Mouse (Mus musculus) midbrain, embryonic 12.5 days (tissue): Measurements from ENCODE around the gene Grxcr1. TPM values are rescaled to one million over a fixed set of nuclear protein-coding genes. Genes with fewer than 3 reads are reported as not detected.

Experiments
- ATAC-seq: fragments of 200-750 bp; cut with Nextera tagmentation; 2 replicates; pipeline ENCODE4 v1.8.0; 2017; ENCODE audit warnings: low read depth, moderate TSS enrichment, moderate library complexity; ENCODE audit not compliant: low FRiP score
- H3K27ac ChIP-seq: fragments of 300-500 bp; sonication (generic); replicated peaks from 2 replicates; pipeline ENCODE4 v1.5.1; 2016; ENCODE audit warnings: mild to moderate bottlenecking
- H3K27me3 ChIP-seq: fragments of 300-500 bp; sonication (generic); 2 replicates; pipeline ENCODE4 v1.6.1; 2016; ENCODE audit warnings: mild to moderate bottlenecking
- H3K36me3 ChIP-seq: fragments of 300-500 bp; sonication (generic); 2 replicates; pipeline ENCODE4 v1.6.1; 2016
- H3K4me1 ChIP-seq: fragments of 300-500 bp; sonication (generic); 2 replicates; pipeline ENCODE4 v1.6.1; 2016
- H3K4me2 ChIP-seq: fragments of 300-500 bp; sonication (generic); replicated peaks from 2 replicates; pipeline ENCODE4 v1.6.1; 2016; ENCODE audit warnings: mild to moderate bottlenecking, moderate library complexity
- H3K4me3 ChIP-seq: fragments of 300-500 bp; sonication (generic); 2 replicates; pipeline ENCODE4 v1.5.1; 2016; ENCODE audit warnings: mild to moderate bottlenecking
- H3K9ac ChIP-seq: fragments of 300-500 bp; sonication (generic); replicated peaks from 2 replicates; pipeline ENCODE4 v1.6.1; 2016; ENCODE audit warnings: mild to moderate bottlenecking, moderate library complexity
- H3K9me3 ChIP-seq: fragments of 300-500 bp; sonication (generic); 2 replicates; pipeline ENCODE4 v1.6.1; 2016; ENCODE audit warnings: mild to moderate bottlenecking
- WGBS: fragments of 180-500 bp; shearing (Covaris S2); methylation state at CpG from one replicate; pipeline ENCODE4 v1.1.7; 2016; 5-methylcytosine and 5-hydroxymethylcytosine counted together
- polyA plus RNA-seq: library from polyadenylated mRNA; unstranded; fragments of >200 nt; fragmentation: Nextera tagmentation; extraction: Ambion mirVana; gene quantifications from 2 replicates; pipeline ENCODE4 v1.2.1, GENCODE M21; 2016

The Grxcr1 gene
- polyA plus RNA-seq, 1 experiment from 2014 or later: not detected

- no peak overlapping the region for H3K9ac ChIP-seq
- WGBS: 90% methylated on average over 2 of the region's 2 CpGs
- no peak for ATAC-seq
- H3K9me3 ChIP-seq: no peaks in the 10 kb centered on the region
- no peak overlapping the region for H3K4me3 ChIP-seq
- no peak overlapping the region for H3K27ac ChIP-seq
- H3K27me3 ChIP-seq: no peaks in the 10 kb centered on the region
- no peak overlapping the region for H3K4me2 ChIP-seq
- H3K36me3 ChIP-seq: no peaks in the 10 kb centered on the region
- no peaks in the 10 kb centered on the region for H3K4me1 ChIP-seq
Measured at GRCm38 (mm10) chr5:68033345-68033744, 1.7 kb downstream of the Grxcr1 start.

GRCm38 (mm10) chr5:68039077-68039476, 7.4 kb downstream of the Grxcr1 start:
- no peak overlapping the region for H3K4me3 ChIP-seq
- H3K36me3 ChIP-seq: no peaks in the 10 kb centered on the region
- no peaks in the 10 kb centered on the region for H3K27me3 ChIP-seq
- H3K9me3 ChIP-seq: no peaks in the 10 kb centered on the region
- H3K4me1 ChIP-seq: no peaks in the 10 kb centered on the region
- H3K27ac ChIP-seq: no peak overlapping the region
- no peak for ATAC-seq
- no peak overlapping the region for H3K4me2 ChIP-seq
- WGBS: 88% methylated on average over 2 of the region's 2 CpGs
- no peak overlapping the region for H3K9ac ChIP-seq

DNA sequence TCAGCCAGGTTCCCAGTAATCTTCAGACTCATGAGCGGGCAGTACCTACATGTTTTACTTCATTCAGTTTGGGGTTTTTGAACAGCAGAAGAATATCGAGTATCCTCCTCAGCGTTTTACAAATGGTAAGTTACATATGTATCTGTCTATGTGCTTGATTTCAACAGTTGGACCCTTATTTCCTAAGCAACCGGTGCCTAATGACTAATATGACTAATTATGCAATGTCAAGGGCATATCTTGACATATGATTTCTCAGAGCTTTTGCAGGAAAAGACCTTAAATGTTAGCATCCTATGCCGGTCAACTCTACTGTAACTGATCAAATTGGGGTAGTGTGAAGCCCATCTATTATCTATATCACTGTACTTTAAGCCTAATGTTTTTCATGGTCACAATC, 11.7 kb downstream of the Grxcr1 start:
- H3K4me2 ChIP-seq: no peak overlapping the region
- no peak overlapping the region for H3K9ac ChIP-seq
- no peaks in the 10 kb centered on the region for H3K9me3 ChIP-seq
- H3K27me3 ChIP-seq: no peaks in the 10 kb centered on the region
- no peak overlapping the region for H3K27ac ChIP-seq
- H3K36me3 ChIP-seq: no peaks in the 10 kb centered on the region
- 90% methylated on average over 5 of the region's 5 CpGs for WGBS
- ATAC-seq: no peak
- no peaks in the 10 kb centered on the region for H3K4me1 ChIP-seq
- H3K4me3 ChIP-seq: no peak overlapping the region

- WGBS: 58% methylated on average over 4 of the region's 4 CpGs
- H3K9ac ChIP-seq: no peak overlapping the region
- ATAC-seq: no peak
- H3K4me1 ChIP-seq: peaks cover 23% of the 10 kb centered on the region
- no peaks in the 10 kb centered on the region for H3K36me3 ChIP-seq
- no peak overlapping the region for H3K4me3 ChIP-seq
- H3K27ac ChIP-seq: no peak overlapping the region
- H3K27me3 ChIP-seq: no peaks in the 10 kb centered on the region
- H3K4me2 ChIP-seq: no peak overlapping the region
- no peaks in the 10 kb centered on the region for H3K9me3 ChIP-seq
Measured at GRCm38 (mm10) chr5:68048783-68049182, 17.1 kb downstream of the Grxcr1 start.

DNA sequence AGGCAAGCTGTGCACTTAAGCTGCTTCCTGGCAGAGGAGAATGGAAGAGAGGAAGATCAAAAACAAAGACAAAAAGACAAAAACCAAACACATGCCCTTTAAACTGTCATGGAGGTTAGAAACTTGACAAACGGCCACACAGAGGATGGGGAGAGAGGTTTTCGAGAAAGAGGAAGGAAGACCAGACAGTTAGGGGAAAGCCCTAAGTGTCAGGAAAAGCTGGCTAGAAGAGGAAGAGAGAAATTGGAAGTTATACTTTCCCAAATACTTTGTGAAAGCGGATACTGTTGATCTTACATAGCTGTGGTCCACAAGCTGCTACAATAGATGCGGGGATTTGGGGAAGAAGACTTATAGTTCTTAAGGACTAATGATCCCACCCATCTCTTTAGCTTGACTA, 17.9 kb downstream of the Grxcr1 start:
- Histone ChIP-seq H3K4me1 (peaks cover 23% of the 10 kb centered on the region), H3K27ac (no peak overlapping the region), H3K9me3 (no peaks in the 10 kb centered on the region), H3K9ac (no peak overlapping the region), H3K4me2 (no peak overlapping the region), H3K36me3 (no peaks in the 10 kb centered on the region), H3K4me3 (no peak overlapping the region), H3K27me3 (no peaks in the 10 kb centered on the region)
- no peak for ATAC-seq
- 39% methylated on average over 4 of the region's 4 CpGs for WGBS

GRCm38 (mm10) chr5:68051101-68051500, 19.5 kb downstream of the Grxcr1 start:
- no peaks in the 10 kb centered on the region for H3K27me3 ChIP-seq
- ATAC-seq: peak; percentile 61; the same call in 1 of the 2 replicates
- H3K9me3 ChIP-seq: no peaks in the 10 kb centered on the region
- no peak overlapping the region for H3K4me3 ChIP-seq
- peaks cover 23% of the 10 kb centered on the region for H3K4me1 ChIP-seq
- H3K9ac ChIP-seq: no peak overlapping the region
- H3K27ac ChIP-seq: peak overlapping the region; percentile 39; the same call in 1 of the 2 replicates
- WGBS: 8% methylated on average over 5 of the region's 5 CpGs
- no peak overlapping the region for H3K4me2 ChIP-seq
- H3K36me3 ChIP-seq: no peaks in the 10 kb centered on the region

DNA sequence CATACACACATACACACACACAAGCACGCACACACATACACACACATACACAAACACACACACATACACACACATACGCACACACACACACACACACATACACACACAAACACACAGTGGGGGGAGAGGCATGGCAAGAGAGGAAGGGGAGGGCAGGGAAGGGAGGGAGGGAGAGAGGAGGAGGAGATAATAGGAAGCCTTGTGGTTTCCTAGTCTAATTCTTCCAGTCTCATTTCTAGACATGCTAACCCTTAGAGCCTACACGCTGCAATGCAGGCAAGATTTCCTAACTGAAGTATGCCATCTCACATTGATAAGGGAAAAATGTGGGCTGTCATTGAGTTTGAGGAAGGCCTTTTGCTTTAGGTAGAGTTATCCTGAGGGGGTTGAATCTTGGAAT, 25.9 kb downstream of the Grxcr1 start:
- Histone ChIP-seq H3K9me3 (no peaks in the 10 kb centered on the region), H3K4me2 (no peak overlapping the region), H3K4me3 (no peak overlapping the region), H3K27me3 (no peaks in the 10 kb centered on the region), H3K9ac (no peak overlapping the region), H3K27ac (no peak overlapping the region), H3K36me3 (no peaks in the 10 kb centered on the region), H3K4me1 (no peaks in the 10 kb centered on the region)
- ATAC-seq: no peak
- 91% methylated on average over 3 of the region's 3 CpGs for WGBS

- Histone ChIP-seq H3K4me3 (no peak overlapping the region), H3K27me3 (no peaks in the 10 kb centered on the region), H3K4me1 (no peaks in the 10 kb centered on the region), H3K36me3 (no peaks in the 10 kb centered on the region), H3K9me3 (no peaks in the 10 kb centered on the region), H3K27ac (no peak overlapping the region), H3K4me2 (no peak overlapping the region), H3K9ac (no peak overlapping the region)
- 65% methylated on average over 4 of the region's 4 CpGs for WGBS
- no peak for ATAC-seq
Measured at GRCm38 (mm10) chr5:68068694-68069093, 37.1 kb downstream of the Grxcr1 start.

- Histone ChIP-seq H3K36me3 (no peaks in the 10 kb centered on the region), H3K9me3 (no peaks in the 10 kb centered on the region), H3K4me2 (no peak overlapping the region), H3K4me3 (no peak overlapping the region), H3K4me1 (no peaks in the 10 kb centered on the region), H3K27ac (no peak overlapping the region), H3K9ac (no peak overlapping the region), H3K27me3 (no peaks in the 10 kb centered on the region)
- ATAC-seq: no peak
- 87% methylated on average over 3 of the region's 3 CpGs for WGBS
Measured at GRCm38 (mm10) chr5:68070308-68070707, 38.7 kb downstream of the Grxcr1 start.

- 93% methylated on average over 4 of the region's 4 CpGs for WGBS
Measured at GRCm38 (mm10) chr5:68071857-68072256, 40.2 kb downstream of the Grxcr1 start.

GRCm38 (mm10) chr5:68086535-68087098, 55.0 kb downstream of the Grxcr1 start:
- no peak overlapping the region for H3K9ac ChIP-seq
- 82% methylated on average over 7 of the region's 7 CpGs for WGBS
- ATAC-seq: no peak
- H3K9me3 ChIP-seq: no peaks in the 10 kb centered on the region
- no peaks in the 10 kb centered on the region for H3K27me3 ChIP-seq
- no peak overlapping the region for H3K4me2 ChIP-seq
- no peaks in the 10 kb centered on the region for H3K36me3 ChIP-seq
- no peak overlapping the region for H3K4me3 ChIP-seq
- no peak overlapping the region for H3K27ac ChIP-seq
- no peaks in the 10 kb centered on the region for H3K4me1 ChIP-seq

More at GRCm38 (mm10) chr5:68071857-68072256, 40.2 kb downstream of the Grxcr1 start:
- no peaks in the 10 kb centered on the region for H3K36me3 ChIP-seq
- H3K27ac ChIP-seq: no peak overlapping the region
- H3K27me3 ChIP-seq: no peaks in the 10 kb centered on the region
- H3K9ac ChIP-seq: no peak overlapping the region
- no peaks in the 10 kb centered on the region for H3K4me1 ChIP-seq
- ATAC-seq: no peak
- no peaks in the 10 kb centered on the region for H3K9me3 ChIP-seq
- H3K4me3 ChIP-seq: no peak overlapping the region
- H3K4me2 ChIP-seq: no peak overlapping the region

GRCm38 (mm10) chr5:68087174-68087573, 55.5 kb downstream of the Grxcr1 start:
- Histone ChIP-seq H3K27ac (no peak overlapping the region), H3K36me3 (no peaks in the 10 kb centered on the region), H3K4me2 (no peak overlapping the region), H3K4me1 (no peaks in the 10 kb centered on the region), H3K9me3 (no peaks in the 10 kb centered on the region), H3K27me3 (no peaks in the 10 kb centered on the region), H3K9ac (no peak overlapping the region), H3K4me3 (no peak overlapping the region)
- no peak for ATAC-seq
- 88% methylated on average over 3 of the region's 3 CpGs for WGBS

DNA sequence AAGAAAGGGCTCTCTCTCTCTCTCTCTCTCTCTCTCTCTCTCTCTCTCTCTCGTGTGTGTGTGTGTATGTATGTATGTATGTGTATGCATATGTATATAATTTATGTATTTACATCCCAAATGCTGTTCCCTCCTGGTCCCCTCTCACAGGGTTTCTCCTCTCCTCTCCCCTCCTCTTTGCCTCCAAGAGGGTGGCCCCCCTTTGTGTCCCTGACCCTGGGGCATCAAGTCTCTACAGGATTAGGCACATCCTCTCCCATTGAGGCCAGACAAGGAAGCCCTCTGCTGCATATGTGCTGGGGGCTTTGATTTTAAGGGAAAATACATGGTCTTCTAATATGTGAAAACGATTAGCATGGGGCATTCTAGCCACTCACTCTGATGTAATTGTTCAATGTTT, 61.5 kb downstream of the Grxcr1 start:
- no peak overlapping the region for H3K9ac ChIP-seq
- H3K4me3 ChIP-seq: no peak overlapping the region
- ATAC-seq: peak; percentile 41; the same call in 1 of the 2 replicates
- H3K27ac ChIP-seq: 0 out of 2 replicates have a peak overlapping the region, but pooled peaks have one; percentile 58
- H3K9me3 ChIP-seq: no peaks in the 10 kb centered on the region
- no peak overlapping the region for H3K4me2 ChIP-seq
- H3K36me3 ChIP-seq: no peaks in the 10 kb centered on the region
- 49% methylated on average over 1 of the region's 2 CpGs for WGBS
- H3K27me3 ChIP-seq: no peaks in the 10 kb centered on the region
- H3K4me1 ChIP-seq: no peaks in the 10 kb centered on the region
